Mouse (Mus musculus) embryonic fibroblast, embryonic 13.5 days (primary cell): ENCODE measurements around the gene 2310061N02Rik. TPM values are rescaled to one million over a fixed set of nuclear protein-coding genes. Genes with fewer than 3 reads are reported as not detected.

ENCODE experiments used
- H3K27ac ChIP-seq: 2 replicates; pipeline ENCODE4 v1.5.1; 2012; ENCODE audit warnings: low read length, control low read depth, inconsistent platforms; ENCODE audit not compliant: insufficient read depth
- H3K4me1 ChIP-seq: 2 replicates; pipeline ENCODE4 v1.6.1; 2011; ENCODE audit warnings: low read length; ENCODE audit not compliant: control insufficient read depth, insufficient read depth
- H3K4me3 ChIP-seq: 2 replicates; pipeline ENCODE4 v1.5.1; 2011; ENCODE audit warnings: mild to moderate bottlenecking, control low read depth, low read length; ENCODE audit not compliant: insufficient read depth
- CTCF ChIP-seq: IDR thresholded peaks from 2 replicates; pipeline ENCODE4 v1.5.1; 2011; ENCODE audit warnings: mild to moderate bottlenecking, control low read depth, low read length, moderate library complexity, borderline replicate concordance; ENCODE audit not compliant: insufficient read depth
- POLR2A ChIP-seq: IDR thresholded peaks from 2 replicates; pipeline ENCODE4 v1.6.1; 2011; ENCODE audit warnings: low read depth, mild to moderate bottlenecking, control low read depth, low read length, moderate library complexity
- polyA plus RNA-seq: library from polyadenylated mRNA; stranded (reverse); fragments of >200 nt; gene quantifications from 2 replicates; pipeline ENCODE4 v1.2.4, GENCODE M21; 2011; ENCODE audit warnings: low read depth; ENCODE audit not compliant: missing spikeins, insufficient read length

Gene 2310061N02Rik
- polyA plus RNA-seq, 1 experiment = not detected

DNA sequence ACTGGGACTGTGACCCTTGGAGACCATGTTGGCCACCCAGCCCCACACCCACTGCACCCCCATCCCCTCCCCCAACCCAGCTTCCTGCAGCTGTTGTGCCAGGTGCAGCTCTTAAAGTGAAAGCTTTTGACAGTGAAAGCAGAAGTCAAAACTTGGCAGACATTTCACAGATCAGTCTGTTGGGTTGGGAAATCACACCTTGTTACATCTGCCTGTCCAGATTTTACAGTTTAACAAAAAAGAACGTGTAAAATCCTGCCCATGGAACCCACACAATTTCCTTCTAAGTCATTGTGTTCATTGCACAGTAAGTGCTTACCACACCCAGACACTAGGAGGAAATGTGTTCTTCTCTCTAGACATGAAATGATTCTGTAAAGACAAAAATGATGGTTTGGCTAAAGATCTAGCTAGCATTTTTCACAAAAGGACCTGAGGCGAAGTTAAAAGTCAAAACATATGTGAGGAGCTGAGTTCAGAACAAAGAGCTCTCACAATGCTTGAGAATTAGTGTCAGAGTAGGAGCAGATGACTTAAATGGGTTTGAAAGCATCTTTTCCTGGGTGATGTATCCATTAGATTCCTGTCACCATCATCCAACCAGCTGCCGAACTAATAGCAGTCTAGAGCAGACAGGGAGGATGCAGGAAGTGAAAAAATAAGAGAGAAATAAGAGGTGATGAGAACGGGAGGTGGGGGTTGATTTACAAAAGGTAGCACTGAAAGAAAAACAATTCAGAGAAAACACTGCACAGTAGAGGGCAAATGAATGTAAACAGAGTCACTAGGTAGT lies 6.5 kb downstream of the 2310061N02Rik start:
- TF ChIP-seq CTCF = no peak
- TF ChIP-seq POLR2A = no peak
- Histone ChIP-seq H3K4me3 (no peak overlapping the region), H3K4me1 (no peaks in the 10 kb centered on the region), H3K27ac (no peak overlapping the region)

GRCm38 (mm10) chr16:88696256-88696655 lies 11.5 kb downstream of the 2310061N02Rik start:
- no peak overlapping the region for H3K27ac ChIP-seq
- TF ChIP-seq POLR2A (no peak), CTCF (no peak)
- no peak overlapping the region for H3K4me3 ChIP-seq

DNA sequence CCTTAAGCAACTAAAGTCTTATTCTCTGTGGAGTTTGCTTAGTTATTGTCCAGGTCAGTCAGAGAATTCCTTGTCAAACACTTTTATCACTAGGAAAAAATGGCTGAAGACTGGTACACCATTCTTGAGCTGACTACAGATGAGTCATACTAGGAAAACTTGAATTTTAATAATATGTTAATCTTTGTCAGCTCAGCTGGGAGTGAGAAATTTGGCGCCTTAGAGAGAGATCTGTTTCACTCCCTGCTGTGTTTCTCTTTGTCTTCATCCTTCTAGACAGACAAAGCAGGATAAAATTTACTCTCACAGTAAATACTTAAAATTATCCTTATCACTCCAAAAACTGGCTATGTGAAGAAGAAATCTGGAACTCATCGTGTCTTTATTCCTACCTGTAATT lies 26.5 kb downstream of the 2310061N02Rik start:
- TF ChIP-seq POLR2A (no peak), CTCF (no peak)
- no peak overlapping the region for H3K4me3 ChIP-seq
- no peak overlapping the region for H3K27ac ChIP-seq
- no peaks in the 10 kb centered on the region for H3K4me1 ChIP-seq

More at GRCm38 (mm10) chr16:88696256-88696655, 11.5 kb downstream of the 2310061N02Rik start:
- no peaks in the 10 kb centered on the region for H3K4me1 ChIP-seq

- no peak for TF ChIP-seq POLR2A
- TF ChIP-seq CTCF = no peak
- H3K4me3 ChIP-seq = no peak overlapping the region
- H3K27ac ChIP-seq = no peak overlapping the region
- H3K4me1 ChIP-seq = no peaks in the 10 kb centered on the region
These were observed 28.7 kb downstream of the 2310061N02Rik start for GRCm38 (mm10) chr16:88679099-88679498.

- Histone ChIP-seq H3K27ac (no peak within 1 kb of the TSS), H3K4me1 (no peaks in the 10 kb centered on the region), H3K4me3 (no peak within 1 kb of the TSS)
- TF ChIP-seq CTCF (no peak), POLR2A (no peak)
These were observed 36.2 kb downstream of the 2310061N02Rik start, which contains the start of gene Krtap27-1 for GRCm38 (mm10) chr16:88671571-88671970. Krtap27-1 (minus strand) TSS chr16:88671671.

GRCm38 (mm10) chr16:88657426-88657825 lies 50.3 kb downstream of the 2310061N02Rik start:
- no peak overlapping the region for H3K4me3 ChIP-seq
- peak; percentile 4; the same call in 1 of the 2 replicates for TF ChIP-seq CTCF
- TF ChIP-seq POLR2A = no peak
- H3K27ac ChIP-seq = no peak overlapping the region
- H3K4me1 ChIP-seq = no peaks in the 10 kb centered on the region

Other genes starting within 250 kb of the 2310061N02Rik start
- not detected in 2 replicates for gene Cldn17, start 201.0 kb downstream of the 2310061N02Rik start, polyA plus RNA-seq
- gene Cldn8, start 144.8 kb downstream of the 2310061N02Rik start, polyA plus RNA-seq = not detected in 2 replicates
- not detected in 2 replicates for gene Krtap24-1, start 95.7 kb downstream of the 2310061N02Rik start, polyA plus RNA-seq
- not detected in 2 replicates for gene 2310079G19Rik, start 80.3 kb downstream of the 2310061N02Rik start, polyA plus RNA-seq
- gene Krtap26-1, start 60.2 kb downstream of the 2310061N02Rik start, polyA plus RNA-seq = not detected in 2 replicates
- not detected in 2 replicates for gene Krtap27-1, start 36.3 kb downstream of the 2310061N02Rik start, polyA plus RNA-seq
- gene Krtap13-1, start 20.9 kb upstream of the 2310061N02Rik start, polyA plus RNA-seq = not detected in 2 replicates
- gene Krtap13, start 43.7 kb upstream of the 2310061N02Rik start, polyA plus RNA-seq = not detected in 2 replicates
- gene 2310034C09Rik, start 50.9 kb upstream of the 2310061N02Rik start, polyA plus RNA-seq = not detected in 2 replicates
- not detected in 2 replicates for gene 2310057N15Rik, start 66.2 kb upstream of the 2310061N02Rik start, polyA plus RNA-seq
- gene Gm5965, start 69.9 kb upstream of the 2310061N02Rik start, polyA plus RNA-seq = not detected in 2 replicates
- gene Gm20741, start 104.3 kb upstream of the 2310061N02Rik start, polyA plus RNA-seq = not detected in 2 replicates
- not detected in 2 replicates for gene Krtap15, start 112.3 kb upstream of the 2310061N02Rik start, polyA plus RNA-seq
- not detected in 2 replicates for gene Krtap14, start 118.2 kb upstream of the 2310061N02Rik start, polyA plus RNA-seq
- gene Krtap19-1, start 161.4 kb upstream of the 2310061N02Rik start, polyA plus RNA-seq = not detected in 2 replicates
- gene Krtap19-2, start 166.3 kb upstream of the 2310061N02Rik start, polyA plus RNA-seq = not detected in 2 replicates
- not detected in 2 replicates for gene Krtap19-3, start 170.1 kb upstream of the 2310061N02Rik start, polyA plus RNA-seq
- not detected in 2 replicates for gene Krtap19-4, start 177.1 kb upstream of the 2310061N02Rik start, polyA plus RNA-seq
- gene Krtap19-5, start 188.5 kb upstream of the 2310061N02Rik start, polyA plus RNA-seq = not detected in 2 replicates
- not detected in 2 replicates for gene Krtap19-9b, start 224.3 kb upstream of the 2310061N02Rik start, polyA plus RNA-seq